Mouse (Mus musculus) spleen, adult 2 months (tissue): ENCODE measurements around the gene Ccdc125.

Experiments used
- CTCF ChIP-seq: fragments of 200-500 bp; IDR thresholded peaks from 2 replicates; pipeline ENCODE4 v1.5.1; 2011; ENCODE audit warnings: mild to moderate bottlenecking, inconsistent platforms; ENCODE audit not compliant: insufficient read depth, insufficient read length, insufficient replicate concordance; ENCODE audit errors: extremely low read depth
- POLR2A ChIP-seq: fragments of 200-500 bp; IDR thresholded peaks from 2 replicates; pipeline ENCODE4 v1.6.1; 2011; ENCODE audit warnings: low read depth, low read length, inconsistent platforms

DNA sequence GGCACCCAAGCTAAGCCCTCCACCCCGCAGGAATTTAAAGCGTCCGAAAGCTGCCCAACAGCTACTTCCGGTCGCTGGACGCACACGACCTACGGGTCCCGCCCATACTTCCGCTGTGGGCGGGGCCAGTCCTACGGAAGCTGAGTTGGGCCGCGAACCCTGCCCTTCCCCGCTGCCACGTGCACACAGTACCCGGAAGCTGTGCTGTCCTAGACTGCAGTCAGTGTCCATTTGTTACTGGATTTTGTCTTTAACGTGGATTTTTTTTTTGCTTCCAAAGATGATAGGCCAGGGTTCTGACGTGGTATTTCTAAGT lies 61.3 kb downstream of the Ccdc125 start, which contains the start of gene Cdk7:
- TF ChIP-seq CTCF (no peak), POLR2A (peak; percentile 21)
